Mouse (Mus musculus): ENCODE results near the gene Spp2.
A peak's percentile ranks its signal among the peaks of the same experiment; 100 is the strongest.

Gene Spp2

DNA sequence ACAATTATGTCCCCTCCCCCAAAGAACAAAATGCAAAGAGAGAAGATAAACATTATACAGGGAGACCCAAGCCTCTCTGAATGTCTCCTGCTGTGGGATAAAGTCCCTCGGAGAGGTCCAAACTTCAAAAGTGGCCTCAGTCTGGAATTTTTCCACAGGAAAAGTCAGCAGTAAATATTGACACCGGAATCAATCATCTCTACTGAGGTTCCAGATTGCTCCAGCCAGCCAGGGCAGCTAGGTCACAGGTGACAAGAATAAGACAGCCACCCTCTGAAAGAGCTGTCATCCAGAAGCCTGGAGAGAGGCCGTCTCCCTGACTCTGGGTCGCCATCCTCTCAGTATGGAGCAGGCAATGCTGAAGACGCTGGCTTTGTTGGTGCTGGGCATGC is at the start of gene Spp2:
Gene Spp2, plus strand, starts transcription at position 155 of the 392 bp plus-strand sequence.
- no peak for DNase-seq

GRCm38 (mm10) chr1:88357458-88358090 is 49.2 kb upstream of the Spp2 start:
- peak; percentile 92 for DNase-seq

DNA sequence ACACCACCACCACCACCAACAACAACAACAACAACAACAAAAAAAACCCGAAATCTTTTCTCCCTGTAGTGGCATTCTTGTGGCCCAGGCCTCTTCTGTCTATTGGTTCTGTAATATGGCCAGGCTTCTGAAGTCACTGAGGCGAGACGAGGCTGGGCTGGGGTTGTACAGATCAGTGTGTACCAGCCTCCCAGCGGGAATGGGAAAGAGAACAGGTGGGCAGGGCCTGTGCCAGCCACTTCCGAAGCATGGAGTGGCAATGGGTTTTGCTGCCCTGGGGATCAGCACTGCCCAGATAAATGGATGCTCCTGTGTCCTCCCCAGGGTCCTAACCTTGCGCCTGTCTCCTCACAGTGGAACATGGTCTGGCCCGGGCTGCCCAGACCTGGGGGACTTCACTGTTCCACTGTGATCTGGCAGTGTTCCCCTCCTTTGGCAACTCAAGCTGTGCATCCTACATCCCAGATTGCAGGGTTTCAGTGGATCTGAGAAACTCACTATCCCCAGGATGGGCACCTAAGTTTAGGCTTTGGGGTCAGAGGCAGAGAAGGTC is 48.6 kb upstream of the Spp2 start:
- DNase-seq = peak; percentile 94

DNA sequence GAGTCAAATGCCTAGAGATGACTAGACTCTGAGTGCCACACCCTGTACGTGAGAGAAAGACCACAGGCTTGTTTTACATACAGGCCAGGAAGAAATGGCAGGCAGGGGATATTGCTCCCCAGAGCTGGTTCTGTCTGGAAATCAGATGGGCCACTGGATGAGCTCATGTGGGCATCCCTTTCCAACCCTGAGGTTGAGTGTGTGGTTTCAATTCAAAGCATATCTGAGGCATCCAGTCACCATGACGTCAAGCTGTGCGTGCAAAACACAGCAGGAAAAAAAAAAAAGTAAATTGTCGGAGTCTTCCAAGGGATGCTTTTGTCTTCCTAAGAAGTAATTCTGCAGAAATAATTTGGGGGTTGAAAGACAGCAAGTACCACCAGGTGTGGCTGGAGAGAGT is 45.7 kb upstream of the Spp2 start:
- no peak for DNase-seq

- peak; percentile 49 for DNase-seq
Measured at GRCm38 (mm10) chr1:88366881-88367644, 39.7 kb upstream of the Spp2 start.

DNA sequence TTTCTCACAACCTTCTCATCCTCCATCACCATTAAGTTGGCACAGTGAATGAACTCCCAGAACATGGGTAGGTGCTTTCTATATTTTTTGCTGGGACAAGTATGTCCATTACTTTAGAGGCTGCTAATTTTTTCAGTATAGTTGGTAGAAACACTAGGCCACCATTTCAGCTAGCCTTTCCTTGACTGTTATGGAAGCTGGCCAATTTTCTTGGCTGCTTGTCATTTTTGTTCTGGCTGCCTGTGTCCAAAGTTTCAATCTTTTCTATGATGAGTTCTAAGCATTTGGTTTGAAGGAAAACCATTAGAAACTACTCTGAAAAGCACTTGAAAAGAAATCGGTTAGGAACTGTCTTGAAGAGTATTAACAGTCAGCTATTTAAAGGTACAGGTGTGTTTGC is 28.3 kb upstream of the Spp2 start:
- no peak for DNase-seq

- peak; percentile 27 for DNase-seq
Measured at GRCm38 (mm10) chr1:88391632-88392031, 15.1 kb upstream of the Spp2 start.

- DNase-seq = no peak
Measured at GRCm38 (mm10) chr1:88393321-88393720, 13.4 kb upstream of the Spp2 start.

GRCm38 (mm10) chr1:88403378-88403777 is 3.4 kb upstream of the Spp2 start:
- no peak for DNase-seq

DNA sequence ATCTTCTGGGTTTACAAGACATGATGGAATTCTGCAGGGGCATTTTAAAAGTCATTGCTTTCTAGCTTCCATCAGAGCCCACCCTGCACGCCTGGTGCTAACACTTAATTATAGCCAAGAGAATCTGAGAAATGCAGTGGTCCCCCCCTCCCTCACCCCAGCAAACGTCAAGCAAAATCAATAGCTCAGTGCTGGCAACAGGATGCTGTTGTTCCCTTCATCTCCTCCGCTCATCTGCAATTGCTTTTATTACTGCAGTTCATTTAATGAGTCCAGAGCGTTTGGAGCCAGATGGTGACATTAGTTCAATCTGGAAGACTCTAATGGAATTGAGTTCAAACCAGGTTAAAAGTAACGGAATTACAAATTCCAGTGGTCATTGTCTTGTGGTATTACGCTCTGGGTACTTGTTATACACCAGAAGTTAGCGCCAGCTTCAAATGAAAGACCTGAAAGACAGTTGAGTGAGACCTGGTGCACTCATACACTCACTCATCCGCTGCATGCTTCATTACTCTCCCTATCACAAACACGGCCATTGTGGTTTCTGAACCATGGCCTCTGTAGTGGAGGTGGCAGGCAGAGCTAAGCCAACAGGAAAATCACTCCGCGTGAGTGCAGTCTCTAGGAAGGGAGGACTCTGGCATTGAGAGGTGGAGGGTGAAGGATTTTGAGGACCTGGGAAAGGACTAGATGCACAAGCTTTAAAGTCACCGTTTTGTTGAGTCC is 519 bp upstream of the Spp2 start:
- DNase-seq = no peak

- DNase-seq = no peak
Measured at GRCm38 (mm10) chr1:88408340-88408739, 1.6 kb downstream of the Spp2 start.

GRCm38 (mm10) chr1:88412013-88412412 is 5.3 kb downstream of the Spp2 start:
- DNase-seq = no peak

GRCm38 (mm10) chr1:88418943-88419342 is 12.2 kb downstream of the Spp2 start:
- DNase-seq = no peak

DNA sequence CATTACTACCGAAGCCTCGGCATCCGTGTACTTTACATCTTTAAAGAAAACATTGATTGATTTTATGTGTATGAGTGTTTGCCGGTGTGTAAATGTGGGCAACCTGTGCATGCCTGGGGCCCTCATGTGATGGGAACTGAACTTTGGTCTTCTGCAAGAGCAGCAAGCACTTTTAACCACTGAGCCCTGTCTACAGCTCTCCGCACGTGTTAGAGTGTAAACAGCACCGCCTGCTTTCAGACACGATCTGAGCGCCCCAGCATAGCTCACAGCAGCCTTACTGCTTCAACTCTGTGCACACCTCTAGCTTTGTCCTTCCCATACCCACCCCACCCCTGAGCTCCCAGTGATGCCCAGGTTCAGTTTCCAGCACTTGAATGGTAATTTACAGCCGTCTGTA is 15.3 kb downstream of the Spp2 start:
- no peak for DNase-seq

- DNase-seq = no peak
Measured at GRCm38 (mm10) chr1:88422846-88423395, 16.2 kb downstream of the Spp2 start.

GRCm38 (mm10) chr1:88424602-88425252 is 18.0 kb downstream of the Spp2 start:
- peak; percentile 89 for DNase-seq

- DNase-seq = no peak
Measured at GRCm38 (mm10) chr1:88427987-88428741, 21.4 kb downstream of the Spp2 start.

DNA sequence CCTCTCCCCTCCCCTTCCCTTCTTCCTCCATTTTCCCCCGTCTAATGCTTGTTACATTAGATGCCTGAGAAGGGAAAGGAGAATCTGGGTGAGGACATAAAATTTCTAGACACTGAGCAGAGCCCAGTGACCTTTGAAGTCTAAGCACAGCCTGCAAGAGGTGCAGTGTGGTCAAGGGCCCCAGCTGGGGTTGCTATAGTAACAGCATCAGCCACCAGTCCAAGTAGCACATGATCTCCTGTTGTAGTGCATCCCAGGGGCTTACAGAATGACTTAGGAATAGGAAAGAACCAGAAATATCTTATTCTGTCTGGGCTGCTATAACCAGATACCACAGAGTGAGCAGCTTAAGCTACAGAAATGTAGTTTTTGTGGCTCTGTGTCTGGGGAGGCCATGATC is 22.7 kb downstream of the Spp2 start:
- no peak for DNase-seq

DNA sequence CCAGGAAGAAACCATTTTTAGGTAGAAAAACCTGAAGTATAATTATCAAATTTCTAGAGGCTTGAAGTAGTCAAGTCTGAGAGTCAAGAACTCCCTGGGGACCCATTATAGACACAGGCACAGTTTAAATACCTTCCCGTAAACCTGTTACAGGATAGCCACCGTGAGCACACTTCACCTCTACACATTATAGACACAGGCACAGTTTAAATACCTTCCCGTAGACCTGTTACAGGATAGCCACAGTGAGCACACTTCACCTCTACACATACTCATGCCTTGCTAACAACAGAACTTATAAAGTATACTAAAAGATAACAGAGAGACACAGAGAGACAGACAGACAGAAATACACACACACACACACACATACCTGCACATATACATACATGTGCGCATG is 24.5 kb downstream of the Spp2 start:
- DNase-seq = no peak

GRCm38 (mm10) chr1:88432601-88433000 is 25.8 kb downstream of the Spp2 start:
- DNase-seq = no peak

- peak; percentile 19 for DNase-seq
Measured at GRCm38 (mm10) chr1:88433096-88433883, 26.5 kb downstream of the Spp2 start.
